Mouse (Mus musculus): Measurements from ENCODE around the gene Emd. TPM values are rescaled to one million over a fixed set of nuclear protein-coding genes. Genes with fewer than 3 reads are reported as not detected.

The Emd gene
- polyA plus RNA-seq, 1 experiment: 97.7 TPM

GRCm38 (mm10) chrX:74304867-74305700 is 50.6 kb downstream of the Emd start, which contains the start of gene Gdi1:
TSS of gene Gdi1 (plus strand) at chrX:74304998.
- peak within 1 kb of the TSS; percentile 84 for H3K4me3 ChIP-seq (ENCODE audit: control insufficient read depth, insufficient read depth, low read length)
- H3K27ac ChIP-seq (ENCODE audit: control insufficient read depth, insufficient read depth, low read length): peak within 1 kb of the TSS; percentile 91
- no peaks in the 10 kb centered on the region for H3K27me3 ChIP-seq (ENCODE audit: control insufficient read depth, insufficient read depth, low read length)
- peaks cover 10% of the 10 kb centered on the region for H3K4me1 ChIP-seq (replicated peaks; ENCODE audit: control insufficient read depth, insufficient read depth, low read length)
- TF ChIP-seq CTCF (IDR thresholded peaks at IDR 0.05; ENCODE audit: borderline replicate concordance, control insufficient read depth, extremely low read depth, insufficient read depth, low read length, poor library complexity) (0 out of 2 replicates have a peak, but pooled peaks have one; percentile 11), POLR2A (IDR thresholded peaks at IDR 0.05; ENCODE audit: control insufficient read depth, extremely low read depth, insufficient read depth, low read length, poor library complexity) (peak; percentile 85)
- WGBS: under 1% methylated on average over 37 of the region's 41 CpGs
- H3K36me3 ChIP-seq (ENCODE audit: control insufficient read depth, insufficient read depth, low read length): peaks cover 11% of the 10 kb centered on the region; the same call in 1 of the 2 replicates
- peak; percentile 72 for DNase-seq

Other genes starting within 250 kb of the Emd start
- 166 and 182 TPM in 2 replicates for gene Irak1, start 230.8 kb upstream of the Emd start, polyA plus RNA-seq (2012; rRNA removed)
- gene Opn1mw, start 127.2 kb upstream of the Emd start, polyA plus RNA-seq (2012; rRNA removed): not detected in 2 replicates
- 13.7 and 14.1 TPM in 2 replicates for gene Mecp2, start 119.3 kb upstream of the Emd start, polyA plus RNA-seq (2012; rRNA removed)
- gene Tex28, start 86.8 kb upstream of the Emd start, polyA plus RNA-seq (2012; rRNA removed): 0.07 TPM in 1 of 2 replicates, not detected in the other
- 0.12 TPM in 1 of 2 replicates, not detected in the other for gene Tktl1, start 77.4 kb upstream of the Emd start, polyA plus RNA-seq (2012; rRNA removed)
- gene Flna, start 4.9 kb upstream of the Emd start, polyA plus RNA-seq (2012; rRNA removed): 476 and 498 TPM in 2 replicates
- gene Rpl10, start 16.1 kb downstream of the Emd start, polyA plus RNA-seq (2012; rRNA removed): 1,443 and 1,552 TPM in 2 replicates
- 94.6 and 111 TPM in 2 replicates for gene Taz, start 27.2 kb downstream of the Emd start, polyA plus RNA-seq (2012; rRNA removed)
- 10.3 and 15.0 TPM in 2 replicates for gene Dnase1l1, start 27.6 kb downstream of the Emd start, polyA plus RNA-seq (2012; rRNA removed)
- gene Atp6ap1, start 42.4 kb downstream of the Emd start, polyA plus RNA-seq (2012; rRNA removed): 289 and 373 TPM in 2 replicates
- gene Gdi1, start 50.3 kb downstream of the Emd start, polyA plus RNA-seq (2012; rRNA removed): 370 and 445 TPM in 2 replicates
- gene Fam50a, start 58.3 kb downstream of the Emd start, polyA plus RNA-seq (2012; rRNA removed): 13.6 and 16.4 TPM in 2 replicates
- gene Plxna3, start 74.4 kb downstream of the Emd start, polyA plus RNA-seq (2012; rRNA removed): 15.4 and 17.6 TPM in 2 replicates
- 56.5 and 63.6 TPM in 2 replicates for gene Lage3, start 98.9 kb downstream of the Emd start, polyA plus RNA-seq (2012; rRNA removed)
- gene Ubl4a, start 118.5 kb downstream of the Emd start, polyA plus RNA-seq (2012; rRNA removed): 52.7 and 53.8 TPM in 2 replicates
- gene Slc10a3, start 118.7 kb downstream of the Emd start, polyA plus RNA-seq (2012; rRNA removed): 27.8 and 29.1 TPM in 2 replicates
- gene Fam3a, start 138.6 kb downstream of the Emd start, polyA plus RNA-seq (2012; rRNA removed): 45.1 and 46.0 TPM in 2 replicates
- 20.4 and 22.5 TPM in 2 replicates for gene Ikbkg, start 138.6 kb downstream of the Emd start, polyA plus RNA-seq (2012; rRNA removed)
- 36.0 and 40.2 TPM in 2 replicates for gene G6pdx, start 174.5 kb downstream of the Emd start, polyA plus RNA-seq (2012; rRNA removed)
- not detected in 2 replicates for gene Gm6880, start 226.7 kb downstream of the Emd start, polyA plus RNA-seq (2012; rRNA removed)